Mouse (Mus musculus): Measurements from ENCODE around the gene Phf24. TPM values are rescaled to one million over a fixed set of nuclear protein-coding genes. Genes with fewer than 3 reads are reported as not detected.

Gene Phf24
- polyA plus RNA-seq, 1 experiment from 2014 or later: 11.8 TPM

- H3K4me1 ChIP-seq (ENCODE audit: control insufficient read depth, insufficient read depth, low read length): peaks cover 11% of the 10 kb centered on the region
- no peak overlapping the region for H3K9ac ChIP-seq (ENCODE audit: low read length)
- H3K36me3 ChIP-seq (ENCODE audit: control insufficient read depth, insufficient read depth, low read length): peaks cover 54% of the 10 kb centered on the region
- H3K4me2 ChIP-seq (ENCODE audit: low read length): no peak overlapping the region
- 77% methylated on average over 11 of the region's 11 CpGs for WGBS
- no peak for ATAC-seq
- no peaks in the 10 kb centered on the region for H3K27me3 ChIP-seq (replicated peaks; ENCODE audit: control insufficient read depth, insufficient read depth, low read length)
- no peak overlapping the region for H3K4me3 ChIP-seq (ENCODE audit: low read depth, low read length)
- DNase-seq (ENCODE audit: low spot score): no peak
- no peaks in the 10 kb centered on the region for H3K9me3 ChIP-seq (replicated peaks; ENCODE audit: control insufficient read depth, low read length)
- H3K27ac ChIP-seq (ENCODE audit: low read depth, low read length): no peak overlapping the region
Measured at GRCm38 (mm10) chr4:42957306-42957705, 40.8 kb downstream of the Phf24 start.

DNA sequence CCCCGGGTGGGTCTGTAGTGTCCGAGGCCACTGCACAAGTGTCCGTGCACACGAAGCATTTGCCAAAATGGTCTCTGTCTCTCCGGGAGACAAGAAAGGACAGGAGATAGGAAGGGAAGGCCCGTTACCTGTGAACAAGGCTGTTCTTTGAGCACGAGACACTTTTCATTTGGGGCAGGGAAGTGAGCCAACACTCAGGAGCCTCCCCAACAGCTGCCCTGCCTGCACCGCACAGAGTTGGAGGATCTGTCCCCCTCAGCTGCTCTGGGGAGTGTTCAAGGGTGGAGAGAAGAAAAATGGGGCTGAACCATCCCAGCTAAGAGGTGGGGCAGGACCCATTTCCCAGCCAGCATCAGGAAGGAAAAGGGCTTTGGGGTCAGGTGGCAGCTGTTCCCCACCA lies 41.5 kb downstream of the Phf24 start:
- Histone ChIP-seq H3K4me1 (ENCODE audit: control insufficient read depth, insufficient read depth, low read length) (peaks cover 5% of the 10 kb centered on the region), H3K4me2 (ENCODE audit: low read length) (no peak overlapping the region), H3K27me3 (replicated peaks; ENCODE audit: control insufficient read depth, insufficient read depth, low read length) (no peaks in the 10 kb centered on the region), H3K27ac (ENCODE audit: low read depth, low read length) (no peak overlapping the region; the same call in 1 of the 2 replicates), H3K9me3 (replicated peaks; ENCODE audit: control insufficient read depth, low read length) (no peaks in the 10 kb centered on the region), H3K36me3 (ENCODE audit: control insufficient read depth, insufficient read depth, low read length) (peaks cover 53% of the 10 kb centered on the region), H3K4me3 (ENCODE audit: low read depth, low read length) (no peak overlapping the region), H3K9ac (ENCODE audit: low read length) (no peak overlapping the region)
- WGBS: 87% methylated on average over 8 of the region's 8 CpGs
- ATAC-seq (no peak), DNase-seq (ENCODE audit: low spot score) (no peak)

DNA sequence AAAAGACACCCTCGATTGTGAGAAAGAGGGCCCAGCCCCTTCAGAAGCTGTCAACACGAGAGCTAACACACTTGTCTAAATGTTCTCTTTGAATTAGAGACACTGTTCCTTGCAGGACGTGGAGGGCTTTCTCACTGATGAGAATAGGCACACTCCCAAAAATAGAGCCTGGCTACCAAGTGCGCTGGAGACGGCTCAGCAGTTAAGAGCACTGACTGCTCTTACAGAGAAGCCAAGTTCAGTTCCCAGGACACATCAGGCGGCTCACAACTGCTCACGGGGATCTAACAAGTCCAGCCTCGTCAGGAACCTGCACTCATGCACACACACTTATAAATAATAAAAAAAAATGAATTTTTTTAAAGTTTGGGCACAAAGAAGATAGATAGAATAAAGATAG lies 42.5 kb downstream of the Phf24 start:
- DNase-seq (ENCODE audit: low spot score) (no peak), ATAC-seq (no peak)
- Histone ChIP-seq H3K36me3 (ENCODE audit: control insufficient read depth, insufficient read depth, low read length) (peaks cover 50% of the 10 kb centered on the region), H3K9ac (ENCODE audit: low read length) (no peak overlapping the region), H3K4me2 (ENCODE audit: low read length) (no peak overlapping the region), H3K4me3 (ENCODE audit: low read depth, low read length) (no peak overlapping the region), H3K27me3 (replicated peaks; ENCODE audit: control insufficient read depth, insufficient read depth, low read length) (no peaks in the 10 kb centered on the region), H3K9me3 (replicated peaks; ENCODE audit: control insufficient read depth, low read length) (no peaks in the 10 kb centered on the region), H3K4me1 (ENCODE audit: control insufficient read depth, insufficient read depth, low read length) (no peaks in the 10 kb centered on the region), H3K27ac (ENCODE audit: low read depth, low read length) (no peak overlapping the region)
- WGBS: 71% methylated on average over 8 of the region's 8 CpGs

DNA sequence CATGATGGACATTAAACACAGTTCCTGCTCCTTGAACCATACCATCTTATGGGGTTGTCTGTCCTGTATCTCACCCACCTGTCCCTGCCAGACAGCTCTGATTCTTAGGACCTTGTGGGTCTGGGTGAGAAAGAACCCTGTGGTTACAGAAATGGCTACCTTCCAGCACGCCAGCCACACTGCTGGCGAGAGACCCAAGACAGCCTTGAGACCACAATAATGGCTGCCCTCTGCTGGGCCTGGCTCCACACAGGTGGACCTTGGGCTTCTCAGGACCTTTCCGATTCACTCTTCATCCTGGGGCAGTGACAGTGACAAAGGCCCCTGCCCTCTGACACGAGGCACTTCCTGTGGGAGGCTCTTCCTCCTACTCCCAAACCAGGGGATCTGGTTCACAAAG lies 42.9 kb downstream of the Phf24 start:
- no peaks in the 10 kb centered on the region for H3K4me1 ChIP-seq (ENCODE audit: control insufficient read depth, insufficient read depth, low read length)
- no peak for ATAC-seq
- DNase-seq (ENCODE audit: low spot score): no peak
- H3K4me3 ChIP-seq (ENCODE audit: low read depth, low read length): no peak overlapping the region
- no peaks in the 10 kb centered on the region for H3K9me3 ChIP-seq (replicated peaks; ENCODE audit: control insufficient read depth, low read length)
- 78% methylated on average over 4 of the region's 4 CpGs for WGBS
- no peak overlapping the region for H3K9ac ChIP-seq (ENCODE audit: low read length)
- no peak overlapping the region for H3K4me2 ChIP-seq (ENCODE audit: low read length)
- H3K27me3 ChIP-seq (replicated peaks; ENCODE audit: control insufficient read depth, insufficient read depth, low read length): no peaks in the 10 kb centered on the region
- H3K36me3 ChIP-seq (ENCODE audit: control insufficient read depth, insufficient read depth, low read length): peaks cover 50% of the 10 kb centered on the region
- no peak overlapping the region for H3K27ac ChIP-seq (ENCODE audit: low read depth, low read length)

GRCm38 (mm10) chr4:42961592-42961991 lies 45.1 kb downstream of the Phf24 start:
- Histone ChIP-seq H3K27me3 (replicated peaks; ENCODE audit: control insufficient read depth, insufficient read depth, low read length) (no peaks in the 10 kb centered on the region), H3K9me3 (replicated peaks; ENCODE audit: control insufficient read depth, low read length) (no peaks in the 10 kb centered on the region), H3K4me2 (ENCODE audit: low read length) (no peak overlapping the region), H3K27ac (ENCODE audit: low read depth, low read length) (no peak overlapping the region), H3K4me1 (ENCODE audit: control insufficient read depth, insufficient read depth, low read length) (no peaks in the 10 kb centered on the region), H3K9ac (ENCODE audit: low read length) (no peak overlapping the region), H3K4me3 (ENCODE audit: low read depth, low read length) (no peak overlapping the region), H3K36me3 (ENCODE audit: control insufficient read depth, insufficient read depth, low read length) (peaks cover 28% of the 10 kb centered on the region)
- 31% methylated on average over 4 of the region's 4 CpGs for WGBS
- DNase-seq (ENCODE audit: low spot score) (peak; percentile 76), ATAC-seq (no peak)

DNA sequence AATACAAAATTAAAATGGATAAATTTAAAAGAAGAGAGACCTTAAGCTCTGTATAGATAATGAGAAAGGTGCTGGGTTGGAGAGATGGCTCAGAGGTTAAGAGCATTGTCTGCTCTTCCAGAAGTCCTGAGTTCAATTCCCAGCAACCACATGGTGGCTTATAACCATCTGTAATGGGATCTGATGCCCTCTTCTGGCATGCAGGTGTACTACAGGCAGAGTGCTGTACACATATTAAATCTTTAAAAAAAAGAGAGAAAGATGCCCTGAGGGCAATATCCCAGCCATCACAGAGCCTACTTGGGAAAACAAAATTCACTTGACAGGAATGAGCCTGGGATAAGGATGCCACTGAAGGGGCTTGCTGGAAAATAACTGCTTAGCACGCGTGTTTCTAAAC lies 47.0 kb downstream of the Phf24 start:
- 90% methylated on average over 2 of the region's 2 CpGs for WGBS
- no peak overlapping the region for H3K4me2 ChIP-seq (ENCODE audit: low read length)

DNA sequence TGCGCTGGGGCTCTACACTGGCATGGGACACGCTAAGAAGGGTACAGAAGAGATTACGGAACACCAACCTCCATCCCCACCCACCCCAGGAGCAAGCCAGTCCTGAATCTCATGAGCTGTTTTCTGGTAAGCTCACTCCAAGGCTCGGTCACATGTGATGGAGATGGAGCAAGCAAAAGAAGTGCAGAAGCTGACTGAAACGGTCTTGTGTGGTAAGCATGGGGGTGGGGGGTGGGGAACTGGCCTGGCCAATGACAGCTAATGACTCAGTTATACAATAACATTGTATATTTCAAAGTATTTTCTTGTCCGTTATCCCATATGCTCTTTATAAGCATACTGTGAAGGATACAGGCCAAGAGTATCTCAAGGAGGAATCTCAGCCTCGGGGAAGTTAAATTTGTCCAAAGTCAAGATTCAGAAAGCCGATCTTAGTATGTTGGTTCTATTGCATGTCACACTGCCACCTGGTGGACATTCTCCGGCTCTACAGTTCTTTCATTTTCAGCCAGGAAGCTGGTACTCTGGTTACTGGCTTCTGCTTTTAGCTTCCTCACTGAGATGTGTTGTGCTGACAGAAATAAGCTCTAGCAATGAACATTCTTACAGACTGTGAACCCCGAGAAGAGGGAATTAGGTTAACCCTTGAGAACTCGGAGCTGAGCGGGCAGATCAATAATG lies 48.7 kb downstream of the Phf24 start:
- no peak overlapping the region for H3K27ac ChIP-seq (ENCODE audit: low read depth, low read length)
- ATAC-seq (peak; percentile 33; the same call in 1 of the 2 replicates), DNase-seq (ENCODE audit: low spot score) (peak; percentile 87)
- H3K4me1 ChIP-seq (ENCODE audit: control insufficient read depth, insufficient read depth, low read length): no peaks in the 10 kb centered on the region
- H3K4me3 ChIP-seq (ENCODE audit: low read depth, low read length): no peak overlapping the region
- no peak overlapping the region for H3K4me2 ChIP-seq (ENCODE audit: low read length)
- H3K9me3 ChIP-seq (replicated peaks; ENCODE audit: control insufficient read depth, low read length): no peaks in the 10 kb centered on the region
- no peaks in the 10 kb centered on the region for H3K27me3 ChIP-seq (replicated peaks; ENCODE audit: control insufficient read depth, insufficient read depth, low read length)
- 15% methylated on average over 12 of the region's 12 CpGs for WGBS
- no peaks in the 10 kb centered on the region for H3K36me3 ChIP-seq (ENCODE audit: control insufficient read depth, insufficient read depth, low read length)
- no peak overlapping the region for H3K9ac ChIP-seq (ENCODE audit: low read length)

More for the DNA sequence above, 47.0 kb downstream of the Phf24 start:
- no peak overlapping the region for H3K27ac ChIP-seq (ENCODE audit: low read depth, low read length)
- no peaks in the 10 kb centered on the region for H3K27me3 ChIP-seq (replicated peaks; ENCODE audit: control insufficient read depth, insufficient read depth, low read length)
- H3K36me3 ChIP-seq (ENCODE audit: control insufficient read depth, insufficient read depth, low read length): peaks cover 9% of the 10 kb centered on the region; the same call in 1 of the 2 replicates
- no peaks in the 10 kb centered on the region for H3K4me1 ChIP-seq (ENCODE audit: control insufficient read depth, insufficient read depth, low read length)
- no peak for ATAC-seq
- no peaks in the 10 kb centered on the region for H3K9me3 ChIP-seq (replicated peaks; ENCODE audit: control insufficient read depth, low read length)
- DNase-seq (ENCODE audit: low spot score): no peak
- no peak overlapping the region for H3K9ac ChIP-seq (ENCODE audit: low read length)
- no peak overlapping the region for H3K4me3 ChIP-seq (ENCODE audit: low read depth, low read length)

GRCm38 (mm10) chr4:42969304-42969703 lies 52.8 kb downstream of the Phf24 start, which contains the start of gene 1700022I11Rik:
Gene 1700022I11Rik (plus strand): TSS chr4:42969604.
- Histone ChIP-seq H3K9me3 (replicated peaks; ENCODE audit: control insufficient read depth, low read length) (no peaks in the 10 kb centered on the region), H3K27ac (ENCODE audit: low read depth, low read length) (no peak within 1 kb of the TSS), H3K27me3 (replicated peaks; ENCODE audit: control insufficient read depth, insufficient read depth, low read length) (no peaks in the 10 kb centered on the region), H3K9ac (ENCODE audit: low read length) (no peak within 1 kb of the TSS), H3K4me2 (ENCODE audit: low read length) (no peak within 1 kb of the TSS), H3K4me3 (ENCODE audit: low read depth, low read length) (no peak within 1 kb of the TSS), H3K36me3 (ENCODE audit: control insufficient read depth, insufficient read depth, low read length) (no peaks in the 10 kb centered on the region), H3K4me1 (ENCODE audit: control insufficient read depth, insufficient read depth, low read length) (no peaks in the 10 kb centered on the region)
- ATAC-seq (no peak), DNase-seq (ENCODE audit: low spot score) (no peak)
- WGBS: 94% methylated on average over 4 of the region's 4 CpGs

GRCm38 (mm10) chr4:42972952-42973351 lies 56.5 kb downstream of the Phf24 start:
- no peak overlapping the region for H3K4me2 ChIP-seq (ENCODE audit: low read length)
- DNase-seq (ENCODE audit: low spot score) (no peak), ATAC-seq (no peak)
- H3K36me3 ChIP-seq (ENCODE audit: control insufficient read depth, insufficient read depth, low read length): peaks cover 20% of the 10 kb centered on the region
- no peak overlapping the region for H3K4me3 ChIP-seq (ENCODE audit: low read depth, low read length)
- H3K27me3 ChIP-seq (replicated peaks; ENCODE audit: control insufficient read depth, insufficient read depth, low read length): no peaks in the 10 kb centered on the region
- H3K4me1 ChIP-seq (ENCODE audit: control insufficient read depth, insufficient read depth, low read length): no peaks in the 10 kb centered on the region
- WGBS: 82% methylated on average over 4 of the region's 4 CpGs
- no peaks in the 10 kb centered on the region for H3K9me3 ChIP-seq (replicated peaks; ENCODE audit: control insufficient read depth, low read length)
- no peak overlapping the region for H3K9ac ChIP-seq (ENCODE audit: low read length)
- H3K27ac ChIP-seq (ENCODE audit: low read depth, low read length): no peak overlapping the region

All from forebrain, embryonic 14.5 days (tissue).